Mouse (Mus musculus): ENCODE results near the gene Fgfr2. TPM values are rescaled to one million over a fixed set of nuclear protein-coding genes. Genes with fewer than 3 reads are reported as not detected.
"Not testable (repeated sequence)": the region's sequence is repeated elsewhere in the genome, so short reads cannot be mapped to it uniquely, and the experiment has no call there.

Fgfr2 gene
- polyA plus RNA-seq, 1 experiment from 2014 or later, result 92.5 TPM

DNA sequence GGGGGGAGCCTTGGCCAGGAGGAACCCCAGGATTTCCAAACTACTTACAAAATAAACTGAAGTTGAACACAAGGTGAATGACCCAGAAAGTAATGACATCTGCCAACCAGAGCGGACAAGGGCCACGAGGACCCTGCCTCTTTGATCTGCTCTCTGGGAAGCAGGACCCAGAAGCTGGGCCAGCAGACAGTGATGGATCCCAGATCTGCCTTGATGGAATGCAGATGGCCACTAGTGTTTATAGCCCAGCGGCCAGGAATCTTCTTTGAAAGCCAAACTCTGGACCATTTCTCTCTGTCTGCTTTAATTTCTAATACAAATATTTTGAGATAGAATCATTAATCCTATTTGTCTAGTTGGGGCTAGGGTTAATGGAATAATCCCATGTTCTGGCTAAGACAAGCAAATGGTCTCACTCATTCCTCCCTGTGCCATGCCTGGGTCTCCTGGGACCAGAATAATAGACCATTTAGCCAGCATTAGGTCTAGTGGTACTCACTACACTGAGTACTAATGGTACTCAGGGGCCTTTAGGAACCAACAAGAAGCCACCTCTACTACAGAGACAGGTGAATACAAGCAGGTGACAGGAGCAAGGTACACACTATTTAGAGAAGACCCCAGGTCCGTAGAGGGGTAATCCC lies 674.5 kb downstream of the Fgfr2 start:
- 70% methylated on average over 4 of the region's 4 CpGs for WGBS
- Histone ChIP-seq H3K27ac (no peak overlapping the region), H3K9me3 (0 out of 2 replicates have a peak, but pooled peaks cover 4% of the 10 kb centered on the region), H3K4me1 (replicated peaks) (no peaks in the 10 kb centered on the region), H3K36me3 (no peaks in the 10 kb centered on the region), H3K4me3 (no peak overlapping the region), H3K27me3 (ENCODE audit: insufficient read depth, poor library complexity, severe bottlenecking) (no peaks in the 10 kb centered on the region)
- DNase-seq (ENCODE audit: low spot score), result no peak

DNA sequence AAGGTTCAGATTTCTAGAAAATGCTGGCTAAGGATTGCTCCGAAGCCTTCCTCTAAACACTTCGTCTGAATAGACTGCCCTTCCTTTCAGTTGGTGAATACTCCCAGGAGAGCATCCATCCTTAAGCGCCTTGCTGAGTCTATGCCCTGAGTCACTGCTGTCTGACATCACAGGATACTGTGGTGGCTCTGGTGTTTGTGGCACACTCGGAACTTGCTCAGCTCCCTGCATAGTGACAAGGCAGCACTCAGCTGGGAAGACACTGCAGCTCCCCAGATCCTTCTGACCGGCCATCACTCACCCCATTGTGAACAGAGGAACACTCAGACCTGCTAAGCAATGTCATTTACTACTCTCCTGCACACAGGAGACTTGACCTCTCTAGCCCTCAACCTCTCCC lies 675.6 kb downstream of the Fgfr2 start:
- Histone ChIP-seq H3K27me3 (ENCODE audit: insufficient read depth, poor library complexity, severe bottlenecking) (no peaks in the 10 kb centered on the region), H3K4me3 (no peak overlapping the region), H3K36me3 (no peaks in the 10 kb centered on the region), H3K27ac (no peak overlapping the region), H3K9me3 (0 out of 2 replicates have a peak, but pooled peaks cover 4% of the 10 kb centered on the region), H3K4me1 (replicated peaks) (no peaks in the 10 kb centered on the region)
- DNase-seq (ENCODE audit: low spot score), result no peak
- WGBS, result 77% methylated on average over 5 of the region's 5 CpGs

DNA sequence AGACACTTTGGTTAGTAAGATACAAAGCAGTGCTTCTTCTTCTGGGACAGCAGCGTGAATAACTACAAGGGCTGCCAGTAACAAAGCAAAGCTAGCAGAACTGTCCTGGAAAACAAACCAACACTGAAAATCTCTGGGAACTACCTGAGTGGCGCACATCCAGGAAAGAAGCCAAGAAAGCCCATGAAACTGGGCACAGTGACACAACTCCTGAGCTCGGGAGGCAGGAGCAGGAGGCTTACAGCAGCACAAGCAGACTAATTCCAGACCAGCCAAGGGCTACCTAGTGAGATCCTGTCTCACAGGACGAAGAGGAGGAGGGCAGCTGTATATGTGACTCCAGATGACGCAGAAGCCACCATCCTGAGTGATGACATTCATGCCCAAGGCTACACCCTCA lies 676.3 kb downstream of the Fgfr2 start:
- no peak overlapping the region for H3K4me3 ChIP-seq
- no peaks in the 10 kb centered on the region for H3K4me1 ChIP-seq (replicated peaks)
- no peak for DNase-seq (ENCODE audit: low spot score)
- H3K36me3 ChIP-seq, result no peaks in the 10 kb centered on the region
- no peak overlapping the region for H3K27ac ChIP-seq
- WGBS, result 81% methylated on average over 5 of the region's 5 CpGs
- no peaks in the 10 kb centered on the region for H3K9me3 ChIP-seq
- no peaks in the 10 kb centered on the region for H3K27me3 ChIP-seq (ENCODE audit: insufficient read depth, poor library complexity, severe bottlenecking)

DNA sequence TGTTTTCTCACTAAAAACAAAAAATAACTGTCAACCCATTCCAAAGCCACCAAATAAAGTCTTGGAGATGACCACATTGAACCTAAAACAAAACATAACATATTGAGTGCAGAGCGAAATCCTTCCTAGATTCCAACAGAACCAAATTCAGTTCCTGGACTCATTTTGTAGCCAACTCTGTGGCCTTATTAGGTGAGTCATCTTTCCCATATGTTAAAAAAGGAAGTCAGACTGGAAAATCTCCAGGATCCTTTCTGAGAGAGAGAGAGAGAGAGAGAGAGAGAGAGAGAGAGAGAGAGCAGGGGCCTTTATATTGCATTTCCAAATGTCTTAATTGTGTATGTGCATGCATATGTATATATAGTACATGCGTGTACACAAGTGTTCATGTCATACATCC lies 678.9 kb downstream of the Fgfr2 start:
- H3K4me1 ChIP-seq (replicated peaks), result no peaks in the 10 kb centered on the region
- H3K4me3 ChIP-seq, result no peak overlapping the region
- DNase-seq (ENCODE audit: low spot score), result no peak
- no peaks in the 10 kb centered on the region for H3K9me3 ChIP-seq
- no peaks in the 10 kb centered on the region for H3K27me3 ChIP-seq (ENCODE audit: insufficient read depth, poor library complexity, severe bottlenecking)
- no peaks in the 10 kb centered on the region for H3K36me3 ChIP-seq
- 94% methylated on average over 2 of the region's 2 CpGs for WGBS
- H3K27ac ChIP-seq, result no peak overlapping the region

DNA sequence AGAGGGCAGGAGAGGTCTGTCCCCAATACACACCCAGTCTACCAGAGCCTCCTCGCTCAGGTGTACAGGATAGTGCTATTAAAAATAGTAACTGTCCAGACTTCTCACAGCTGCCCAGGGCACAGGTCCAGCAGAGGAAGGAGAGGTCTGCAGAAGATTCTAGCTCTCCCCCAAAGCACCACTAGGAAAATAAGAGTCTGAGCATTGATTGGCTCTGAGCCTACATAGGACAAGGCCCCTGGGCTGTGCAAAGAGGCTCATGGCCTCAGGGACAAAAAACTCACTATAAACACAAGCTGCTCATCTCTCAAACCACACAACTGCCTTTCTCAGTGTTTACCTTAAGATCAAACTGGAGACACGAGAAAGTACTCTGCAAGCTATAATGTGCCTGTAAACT lies 679.4 kb downstream of the Fgfr2 start:
- DNase-seq (ENCODE audit: low spot score), result no peak
- H3K4me3 ChIP-seq, result no peak overlapping the region
- WGBS, result 77% methylated on average over 2 of the region's 2 CpGs
- H3K4me1 ChIP-seq (replicated peaks), result no peaks in the 10 kb centered on the region
- no peaks in the 10 kb centered on the region for H3K27me3 ChIP-seq (ENCODE audit: insufficient read depth, poor library complexity, severe bottlenecking)
- H3K27ac ChIP-seq, result no peak overlapping the region
- no peaks in the 10 kb centered on the region for H3K36me3 ChIP-seq
- no peaks in the 10 kb centered on the region for H3K9me3 ChIP-seq

DNA sequence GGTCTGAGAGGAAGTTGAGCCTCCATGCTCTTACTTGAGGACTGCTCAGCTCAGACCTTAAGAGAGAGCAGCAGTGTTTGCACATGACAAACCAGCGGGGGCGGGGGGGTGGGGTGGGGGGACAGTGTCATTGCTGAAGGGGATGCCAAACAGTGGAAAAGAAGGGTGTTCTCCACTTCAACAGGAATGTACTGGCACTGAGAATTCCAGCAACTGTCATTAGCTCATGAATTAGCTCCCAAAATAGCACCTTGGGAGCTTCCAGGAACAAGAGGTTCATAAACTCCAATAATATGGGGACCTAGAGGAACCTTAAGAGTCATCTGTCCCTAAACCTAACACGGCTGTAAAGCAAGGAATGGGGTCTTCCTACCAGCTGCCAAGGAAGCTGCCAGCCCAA lies 680.0 kb downstream of the Fgfr2 start:
- DNase-seq (ENCODE audit: low spot score), result no peak
- Histone ChIP-seq H3K4me3 (no peak overlapping the region), H3K4me1 (replicated peaks) (peaks cover 6% of the 10 kb centered on the region; the same call in 1 of the 2 replicates), H3K27ac (no peak overlapping the region), H3K27me3 (ENCODE audit: insufficient read depth, poor library complexity, severe bottlenecking) (no peaks in the 10 kb centered on the region), H3K9me3 (no peaks in the 10 kb centered on the region), H3K36me3 (no peaks in the 10 kb centered on the region)
- 89% methylated on average over 3 of the region's 3 CpGs for WGBS

DNA sequence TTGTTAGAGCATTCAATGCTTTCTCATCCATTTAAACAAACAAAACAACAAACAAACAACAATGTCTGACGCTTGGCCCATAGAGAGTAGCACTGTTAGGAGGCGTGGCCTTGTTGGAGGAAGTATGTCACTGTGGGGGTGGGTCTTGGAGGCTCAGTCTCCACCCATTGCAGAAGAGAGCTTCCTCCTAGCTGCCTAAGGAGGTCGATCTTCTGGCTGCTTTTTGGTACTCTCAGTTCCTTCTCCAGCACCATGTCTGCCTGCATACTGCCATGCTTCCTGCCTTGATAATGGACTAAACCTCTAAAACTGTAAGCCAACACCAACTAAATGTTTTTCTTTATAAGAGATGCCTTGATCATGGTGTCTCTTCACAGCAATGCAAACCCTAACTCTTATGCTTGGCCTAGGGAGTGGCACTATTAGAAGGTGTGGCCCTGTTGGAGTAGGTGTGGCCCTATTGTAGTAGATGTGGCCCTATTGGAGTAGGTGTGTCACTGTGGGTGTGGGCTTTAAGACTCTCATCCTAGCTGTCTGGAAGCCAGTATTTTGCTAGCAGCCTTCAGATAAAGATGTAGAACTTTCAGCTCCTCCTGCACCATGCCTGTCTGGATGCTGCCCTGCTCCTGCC lies 680.9 kb downstream of the Fgfr2 start:
- H3K27ac ChIP-seq; DNase-seq (ENCODE audit: low spot score); H3K9me3 ChIP-seq; H3K4me3 ChIP-seq; H3K27me3 ChIP-seq (ENCODE audit: insufficient read depth, poor library complexity, severe bottlenecking); H3K36me3 ChIP-seq: not testable (repeated sequence)
- 86% methylated on average over 3 of the region's 3 CpGs for WGBS
- H3K4me1 ChIP-seq (replicated peaks), result peaks cover 14% of the 10 kb centered on the region

DNA sequence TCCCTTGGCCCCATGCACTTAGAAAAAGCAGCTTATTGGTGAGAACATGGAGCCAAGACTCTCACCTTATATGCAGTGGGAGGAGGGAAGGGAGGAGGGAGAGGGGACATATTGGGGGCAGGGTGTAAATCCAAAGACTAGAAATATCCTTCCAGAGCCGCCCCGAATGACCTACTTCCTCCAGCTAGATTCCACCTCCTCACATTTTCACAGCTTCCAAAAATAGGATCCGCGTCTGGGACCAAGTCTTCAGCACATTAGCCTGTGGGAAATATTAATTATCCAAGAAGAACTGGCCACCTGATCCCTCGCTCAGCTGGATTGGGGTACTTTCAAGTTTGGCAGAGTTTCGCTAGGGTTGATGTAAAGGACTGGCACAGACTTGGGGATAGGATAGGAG lies 683.2 kb downstream of the Fgfr2 start:
- Histone ChIP-seq H3K27me3 (ENCODE audit: insufficient read depth, poor library complexity, severe bottlenecking) (no peaks in the 10 kb centered on the region), H3K27ac (0 out of 2 replicates have a peak overlapping the region, but pooled peaks have one; percentile 12), H3K4me1 (replicated peaks) (peaks cover 14% of the 10 kb centered on the region), H3K9me3 (no peaks in the 10 kb centered on the region), H3K36me3 (no peaks in the 10 kb centered on the region), H3K4me3 (no peak overlapping the region)
- 89% methylated on average over 6 of the region's 6 CpGs for whole genome bisulfite sequencing
- DNase-seq (ENCODE audit: low spot score), result no peak

DNA sequence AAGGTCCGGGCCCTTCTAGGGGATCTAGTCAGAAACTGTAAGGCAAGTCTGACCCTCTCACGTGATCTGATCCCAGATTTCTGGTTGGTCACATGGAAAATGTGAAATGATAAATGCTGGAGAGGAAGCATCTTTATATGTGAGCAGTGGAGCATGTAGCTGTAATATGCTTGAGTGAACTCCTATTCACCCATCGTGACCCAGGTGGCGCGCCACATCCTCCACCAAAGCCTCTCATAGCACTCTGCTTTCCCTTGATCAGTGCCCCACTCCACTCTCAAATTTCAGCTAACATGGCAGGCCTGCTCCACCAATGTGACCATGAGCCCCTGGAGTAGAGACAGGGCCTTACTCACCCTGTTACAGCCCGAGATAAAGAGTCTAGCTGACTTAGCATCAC lies 685.1 kb downstream of the Fgfr2 start:
- 61% methylated on average over 6 of the region's 6 CpGs for WGBS
- peak overlapping the region; percentile 72 for H3K27ac ChIP-seq

DNA sequence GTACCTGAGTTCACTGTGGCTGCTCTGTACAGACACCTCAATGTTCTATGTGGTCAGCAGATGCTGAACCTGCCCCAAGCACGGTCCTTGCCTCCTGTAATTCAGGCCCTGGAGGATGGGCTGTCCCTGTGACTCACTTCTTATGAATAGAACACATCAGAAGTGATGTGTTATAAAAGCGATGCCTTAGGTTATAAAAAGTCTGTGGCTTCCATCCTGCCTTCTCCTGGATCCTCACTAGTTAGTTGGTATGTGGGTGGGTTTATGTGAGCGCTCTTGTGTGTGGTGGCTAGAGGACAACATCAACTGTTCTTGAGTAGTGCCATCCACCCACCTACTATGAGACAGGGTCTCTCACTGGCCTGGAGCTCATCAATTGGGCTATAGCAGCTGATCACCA lies 685.7 kb downstream of the Fgfr2 start:
- Histone ChIP-seq H3K4me1 (replicated peaks) (peaks cover 18% of the 10 kb centered on the region), H3K36me3 (no peaks in the 10 kb centered on the region), H3K27me3 (ENCODE audit: insufficient read depth, poor library complexity, severe bottlenecking) (no peaks in the 10 kb centered on the region), H3K4me3 (no peak overlapping the region), H3K27ac (peak overlapping the region; percentile 29), H3K9me3 (no peaks in the 10 kb centered on the region)
- DNase-seq (ENCODE audit: low spot score), result no peak
- 89% methylated on average over 3 of the region's 3 CpGs for WGBS

More for the DNA sequence above, 685.1 kb downstream of the Fgfr2 start:
- H3K27me3 ChIP-seq (ENCODE audit: insufficient read depth, poor library complexity, severe bottlenecking), result no peaks in the 10 kb centered on the region
- H3K4me1 ChIP-seq (replicated peaks), result peaks cover 18% of the 10 kb centered on the region
- H3K36me3 ChIP-seq, result no peaks in the 10 kb centered on the region
- H3K9me3 ChIP-seq, result no peaks in the 10 kb centered on the region
- no peak for DNase-seq (ENCODE audit: low spot score)
- H3K4me3 ChIP-seq, result no peak overlapping the region

DNA sequence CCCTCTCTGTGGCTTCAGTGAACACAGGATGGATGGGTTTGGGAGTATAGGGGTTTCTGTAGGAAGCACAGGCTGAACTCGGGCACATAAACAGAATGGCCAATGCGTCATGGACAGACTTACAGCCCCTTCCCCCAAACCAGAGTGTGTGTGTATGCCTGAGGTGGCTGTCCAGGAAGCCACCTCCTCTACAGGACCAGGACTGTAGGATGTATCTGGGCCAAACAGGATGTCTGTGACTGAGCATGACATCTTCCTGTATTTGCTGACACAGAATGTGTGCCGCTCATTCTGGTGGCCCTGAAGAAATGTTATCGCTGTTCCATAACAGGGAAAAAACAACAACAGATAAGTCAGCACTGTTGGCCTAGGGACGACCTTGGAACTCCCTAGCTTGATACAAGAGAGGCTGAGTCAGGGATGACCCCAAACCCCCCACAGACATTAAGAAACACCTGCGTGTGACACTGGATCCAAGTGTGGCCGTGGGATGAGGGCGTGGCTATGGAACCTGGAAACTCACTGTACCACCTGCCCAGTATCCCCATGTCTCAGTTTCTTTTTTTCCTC lies 687.6 kb downstream of the Fgfr2 start:
- H3K36me3 ChIP-seq, result no peaks in the 10 kb centered on the region
- H3K27me3 ChIP-seq (ENCODE audit: insufficient read depth, poor library complexity, severe bottlenecking), result no peaks in the 10 kb centered on the region
- 85% methylated on average over 8 of the region's 8 CpGs for WGBS
- H3K4me1 ChIP-seq (replicated peaks), result peaks cover 18% of the 10 kb centered on the region
- DNase-seq (ENCODE audit: low spot score), result no peak
- no peak overlapping the region for H3K27ac ChIP-seq
- H3K4me3 ChIP-seq, result no peak overlapping the region
- peaks cover 9% of the 10 kb centered on the region; the same call in 1 of the 2 replicates for H3K9me3 ChIP-seq

DNA sequence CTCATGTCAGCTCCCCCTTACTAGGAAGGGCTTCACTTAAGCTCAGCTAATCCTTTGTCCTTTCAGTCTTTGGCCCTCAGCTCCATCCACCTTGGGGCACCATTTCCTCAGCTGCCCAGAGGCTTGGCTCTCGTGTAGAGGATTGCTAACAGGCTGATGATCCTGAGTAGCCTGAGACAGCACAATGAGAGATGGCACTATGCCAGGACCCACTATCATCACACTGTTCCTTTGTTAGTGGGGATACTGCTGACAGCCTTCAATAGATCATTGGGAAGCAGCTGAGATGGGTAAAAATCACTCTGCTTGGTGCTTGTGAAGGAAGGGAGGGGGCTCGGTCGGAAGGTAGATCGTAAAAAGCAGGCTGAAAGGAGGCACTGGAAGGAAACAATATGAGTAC lies 693.8 kb downstream of the Fgfr2 start:
- H3K27me3 ChIP-seq (ENCODE audit: insufficient read depth, poor library complexity, severe bottlenecking), result no peaks in the 10 kb centered on the region
- peak overlapping the region; percentile 73 for H3K27ac ChIP-seq

DNA sequence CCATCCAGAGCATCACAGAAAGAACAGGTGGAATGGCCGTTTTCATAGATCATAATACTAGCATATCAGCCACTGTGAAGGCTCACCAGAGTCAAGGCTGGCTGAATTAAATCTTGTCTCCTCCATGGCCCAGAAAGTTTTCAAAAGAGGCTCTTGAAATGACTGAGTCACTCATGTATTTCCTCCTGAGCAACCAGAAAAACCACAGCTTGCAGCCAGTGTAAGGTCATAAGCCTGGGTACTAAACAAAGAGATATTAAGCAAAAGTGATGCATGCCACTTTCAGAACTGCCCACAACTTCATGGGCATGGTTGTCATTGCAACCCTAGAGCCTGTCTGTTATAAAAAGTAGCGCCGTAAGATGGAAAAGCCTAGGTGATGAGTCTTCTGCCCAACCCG lies 694.8 kb downstream of the Fgfr2 start:
- Histone ChIP-seq H3K27ac (no peak overlapping the region), H3K4me3 (no peak overlapping the region), H3K36me3 (no peaks in the 10 kb centered on the region), H3K4me1 (replicated peaks) (peaks cover 27% of the 10 kb centered on the region), H3K27me3 (ENCODE audit: insufficient read depth, poor library complexity, severe bottlenecking) (no peaks in the 10 kb centered on the region), H3K9me3 (peaks cover 9% of the 10 kb centered on the region; the same call in 1 of the 2 replicates)
- DNase-seq (ENCODE audit: low spot score), result no peak
- WGBS, result 93% methylated on average over 4 of the region's 4 CpGs

More for the DNA sequence above, 693.8 kb downstream of the Fgfr2 start:
- no peak for DNase-seq (ENCODE audit: low spot score)
- no peaks in the 10 kb centered on the region for H3K36me3 ChIP-seq
- peaks cover 9% of the 10 kb centered on the region; the same call in 1 of the 2 replicates for H3K9me3 ChIP-seq
- peaks cover 31% of the 10 kb centered on the region for H3K4me1 ChIP-seq (replicated peaks)
- H3K4me3 ChIP-seq, result no peak overlapping the region
- WGBS, result 72% methylated on average over 4 of the region's 4 CpGs

Measured in hindbrain, embryonic 10.5 days (tissue).